9 mouse cellular contexts compared by ENCODE assay signal in genomic region chr4:95733397-95734249, GRCm38 (mm10).
DNase-seq lines count a peak whose midpoint lies in the region; ATAC-seq lines count a peak whose summit lies in the region.
"Had no signal": no experiment of that assay in that cellular context is flagged by ENCODE, and none has a peak within 500 bp of the region (broad histone marks: within the 10 kb centered on the region; RNA-seq: fewer than 3 reads in every experiment).

No protein-coding gene starts in this region.

- WGBS in heart, embryonic 13.5 days, result 20% methylated on average over 6 of the region's 6 CpGs
- 28% methylated on average over 6 of the region's 6 CpGs for WGBS in neural tube, embryonic 12.5 days

- DNase-seq in heart, adult 11 months, result peak; percentile 88
- no peak for DNase-seq in heart, postnatal 14 days
- peak; percentile 33 for DNase-seq in adrenal gland, adult 8-10 months
- peak; percentile 56 to 66 for DNase-seq in kidney, postnatal 36 days
- DNase-seq in thymus, adult 18-20 months, result no peak
- no peak for DNase-seq in cerebellum, adult 18-20 months

- H3K27me3 ChIP-seq in heart, embryonic 13.5 days (replicated peaks), result no peaks in the 10 kb centered on the region
- no peaks in the 10 kb centered on the region for H3K27me3 ChIP-seq in neural tube, embryonic 12.5 days (replicated peaks)
- H3K27me3 ChIP-seq: CH12.LX had no signal

- H3K36me3 ChIP-seq in heart, embryonic 13.5 days, result no peaks in the 10 kb centered on the region
- H3K36me3 ChIP-seq in neural tube, embryonic 12.5 days, result no peaks in the 10 kb centered on the region

- no peak overlapping the region for H3K4me2 ChIP-seq in heart, embryonic 13.5 days
- no peak overlapping the region for H3K4me2 ChIP-seq in neural tube, embryonic 12.5 days (replicated peaks)

- H3K9ac ChIP-seq in heart, embryonic 13.5 days, result no peak overlapping the region
- no peak overlapping the region for H3K9ac ChIP-seq in neural tube, embryonic 12.5 days

- peaks cover 43% of the 10 kb centered on the region for H3K4me1 ChIP-seq in heart, embryonic 13.5 days
- peaks cover 9% of the 10 kb centered on the region for H3K4me1 ChIP-seq in neural tube, embryonic 12.5 days

- no peak overlapping the region for H3K4me3 ChIP-seq in heart, embryonic 13.5 days
- H3K4me3 ChIP-seq in neural tube, embryonic 12.5 days, result no peak overlapping the region

- H3K9me3 ChIP-seq in heart, embryonic 13.5 days, result no peaks in the 10 kb centered on the region
- H3K9me3 ChIP-seq in neural tube, embryonic 12.5 days, result no peaks in the 10 kb centered on the region

- ATAC-seq in heart, embryonic 13.5 days (ENCODE audit: extremely low read depth, insufficient number of reproducible peaks, low FRiP score, low TSS enrichment), result no peak
- peak; percentile 85 for ATAC-seq in neural tube, embryonic 12.5 days (ENCODE audit: low FRiP score, low read depth)

- H3K27ac ChIP-seq in heart, embryonic 13.5 days (replicated peaks), result peak overlapping the region; percentile 56
- H3K27ac ChIP-seq in neural tube, embryonic 12.5 days, result no peak overlapping the region

- intact Hi-C loops in heart, postnatal 14 days (cut with DNase I), result no loop called here

Comparison
In these comparisons a context has a peak if more than half of its experiments do, and no peak if none do; other contexts are left out.
1. DNase-seq: peak in heart, adult 11 months (single experiment), adrenal gland, adult 8-10 months (single experiment) and kidney, postnatal 36 days (2 of 2); none in heart, postnatal 14 days (0 of 2), thymus, adult 18-20 months (0 of 2) and cerebellum, adult 18-20 months (0 of 2).